Mouse (Mus musculus): ENCODE results near the gene Gm29582.
"Not testable (repeated sequence)": the region's sequence is repeated elsewhere in the genome, so short reads cannot be mapped to it uniquely, and the experiment has no call there.

Gm29582 gene

DNA sequence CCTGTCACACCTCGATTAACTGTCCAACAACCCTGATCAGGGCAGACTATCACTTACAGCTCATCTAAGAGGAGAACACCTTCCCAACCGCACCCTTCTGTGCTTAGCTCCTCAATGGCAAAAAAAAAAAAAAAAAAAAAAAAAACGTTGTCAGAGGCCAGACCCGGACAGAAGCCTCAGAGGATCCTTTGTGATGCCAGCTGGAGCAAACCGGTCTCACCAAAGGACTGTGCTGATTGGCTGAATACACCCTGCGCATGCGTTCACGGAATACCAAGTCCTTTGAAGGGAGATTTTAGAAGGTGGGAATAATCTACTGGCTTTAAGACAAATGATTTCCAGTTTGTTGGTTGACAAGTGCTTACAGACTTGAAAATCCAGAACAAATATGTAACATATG is at the start of gene Gm29582:
Gene Gm29582, minus strand, starts transcription at position 101 of the 400 bp plus-strand sequence.
- not testable (repeated sequence) for DNase-seq

Data from thymus, postnatal 14 days (tissue).